Mouse (Mus musculus) thymus, postnatal 36 days (tissue): ENCODE results near the gene 1700088E04Rik.

ENCODE experiments used
- DNase-seq, 2 experiments: peaks; one replicate each; pipeline ENCODE4 v3.0.0; 2022; ENCODE audit warnings: mixed read lengths in 2 of 2

Gene 1700088E04Rik

GRCm38 (mm10) chr15:79130782-79131181, 10.3 kb downstream of the 1700088E04Rik start:
- no peak for DNase-seq

GRCm38 (mm10) chr15:79129311-79129710, 11.7 kb downstream of the 1700088E04Rik start:
- no peak for DNase-seq

- no peak for DNase-seq
Measured at GRCm38 (mm10) chr15:79128208-79128607, 12.8 kb downstream of the 1700088E04Rik start.

GRCm38 (mm10) chr15:79127101-79127500, 14.0 kb downstream of the 1700088E04Rik start:
- DNase-seq = no peak

GRCm38 (mm10) chr15:79126217-79126932, 14.7 kb downstream of the 1700088E04Rik start:
- DNase-seq = peak; percentile 51 to 60

GRCm38 (mm10) chr15:79124331-79124875, 16.6 kb downstream of the 1700088E04Rik start:
- DNase-seq = no peak

GRCm38 (mm10) chr15:79123751-79124150, 17.3 kb downstream of the 1700088E04Rik start:
- DNase-seq = no peak

- no peak for DNase-seq
Measured at GRCm38 (mm10) chr15:79122546-79122945, 18.5 kb downstream of the 1700088E04Rik start.

- DNase-seq = no peak
Measured at GRCm38 (mm10) chr15:79122119-79122518, 18.9 kb downstream of the 1700088E04Rik start.

GRCm38 (mm10) chr15:79119491-79119890, 21.6 kb downstream of the 1700088E04Rik start:
- DNase-seq = no peak

GRCm38 (mm10) chr15:79115276-79115675, 25.8 kb downstream of the 1700088E04Rik start:
- DNase-seq = peak; percentile 43 to 57

- no peak for DNase-seq
Measured at GRCm38 (mm10) chr15:79111774-79112173, 29.3 kb downstream of the 1700088E04Rik start.

- DNase-seq = no peak
Measured at GRCm38 (mm10) chr15:79110528-79110927, 30.5 kb downstream of the 1700088E04Rik start.

- no peak for DNase-seq
Measured at GRCm38 (mm10) chr15:79110031-79110430, 31.0 kb downstream of the 1700088E04Rik start.

- peak; percentile 35 to 59 for DNase-seq
Measured at GRCm38 (mm10) chr15:79109321-79109934, 31.6 kb downstream of the 1700088E04Rik start.

GRCm38 (mm10) chr15:79108421-79109320, 32.4 kb downstream of the 1700088E04Rik start, which contains the start of gene Micall1:
Micall1 (plus strand) TSS chr15:79108898.
- peak; percentile 71 to 75 for DNase-seq

- no peak for DNase-seq
Measured at GRCm38 (mm10) chr15:79107966-79108365, 33.1 kb downstream of the 1700088E04Rik start.

GRCm38 (mm10) chr15:79105804-79106203, 35.2 kb downstream of the 1700088E04Rik start:
- DNase-seq = no peak

- DNase-seq = no peak
Measured at GRCm38 (mm10) chr15:79103264-79103663, 37.8 kb downstream of the 1700088E04Rik start.

GRCm38 (mm10) chr15:79101531-79101930, 39.5 kb downstream of the 1700088E04Rik start:
- no peak for DNase-seq

- DNase-seq = no peak
Measured at GRCm38 (mm10) chr15:79100391-79100790, 40.7 kb downstream of the 1700088E04Rik start.

- no peak for DNase-seq
Measured at GRCm38 (mm10) chr15:79099456-79099855, 41.6 kb downstream of the 1700088E04Rik start.

- no peak for DNase-seq
Measured at GRCm38 (mm10) chr15:79098868-79099267, 42.2 kb downstream of the 1700088E04Rik start.
